Mouse (Mus musculus): ENCODE measurements at regions not wholly inside any gene's neighbourhood (a gene's known extent, or its start where the extent isn't known, plus 50 kb on each side); places are given as distances from the start of the nearest gene placed in this dataset.

DNA sequence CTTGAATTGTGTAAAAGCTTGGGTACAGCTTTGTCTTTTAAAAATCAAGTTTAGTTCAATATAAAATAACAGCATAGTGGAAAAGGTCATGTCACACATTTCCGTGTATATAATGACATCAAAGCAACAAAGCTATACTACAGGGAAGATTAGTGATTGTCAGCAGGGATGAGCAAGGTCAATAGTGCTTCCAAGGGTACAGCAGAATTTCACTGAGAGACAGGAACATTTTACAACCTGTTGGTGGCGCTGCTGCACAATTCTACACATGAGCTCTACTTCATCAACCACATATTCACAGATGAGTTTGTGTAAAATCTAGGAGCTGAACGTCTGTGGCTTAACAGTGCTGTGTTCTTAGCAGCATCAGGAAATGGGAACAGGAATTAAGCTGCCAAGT lies 74.3 kb upstream of the A2m start:
- DNase-seq, result peak; percentile 30

DNA sequence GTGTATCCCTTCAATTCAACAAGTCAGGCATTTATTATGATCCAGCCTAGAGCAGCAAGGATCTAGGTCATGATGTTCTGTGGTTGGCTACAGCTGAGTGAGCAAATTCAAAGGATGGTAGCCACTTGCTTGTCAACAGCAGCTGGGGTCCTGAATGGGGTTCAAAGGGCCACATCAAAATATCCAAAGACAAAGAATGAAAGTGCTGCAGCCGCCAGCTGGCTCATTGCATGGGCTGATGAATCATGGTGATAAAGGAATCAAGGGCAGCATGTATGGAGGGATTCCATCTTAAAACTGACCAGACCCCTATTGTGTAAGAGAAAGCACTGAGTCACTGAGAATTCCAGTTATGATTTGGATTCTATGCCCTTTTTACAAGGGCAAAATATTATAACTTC lies 74.8 kb upstream of the A2m start:
- no peak for DNase-seq

DNA sequence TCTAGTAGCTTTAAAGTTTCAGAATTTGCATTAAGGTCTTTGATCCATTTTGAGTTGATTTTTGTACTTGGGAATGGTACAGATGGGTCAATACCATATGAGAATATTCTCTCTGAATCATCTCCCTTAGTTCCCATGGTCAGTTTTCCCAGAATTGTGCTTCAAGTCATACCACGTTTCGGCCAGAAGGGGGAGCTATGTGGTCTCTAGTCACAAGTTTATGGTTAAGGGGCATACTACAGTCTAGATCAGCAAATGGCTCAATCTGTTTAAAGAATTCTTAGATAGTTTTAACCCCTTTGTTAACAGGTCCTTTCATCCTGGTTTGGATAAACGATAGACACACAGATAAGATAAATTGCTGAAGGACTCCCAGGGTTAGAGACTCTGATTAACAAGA lies 78.7 kb upstream of the A2m start:
- DNase-seq, result no peak

DNA sequence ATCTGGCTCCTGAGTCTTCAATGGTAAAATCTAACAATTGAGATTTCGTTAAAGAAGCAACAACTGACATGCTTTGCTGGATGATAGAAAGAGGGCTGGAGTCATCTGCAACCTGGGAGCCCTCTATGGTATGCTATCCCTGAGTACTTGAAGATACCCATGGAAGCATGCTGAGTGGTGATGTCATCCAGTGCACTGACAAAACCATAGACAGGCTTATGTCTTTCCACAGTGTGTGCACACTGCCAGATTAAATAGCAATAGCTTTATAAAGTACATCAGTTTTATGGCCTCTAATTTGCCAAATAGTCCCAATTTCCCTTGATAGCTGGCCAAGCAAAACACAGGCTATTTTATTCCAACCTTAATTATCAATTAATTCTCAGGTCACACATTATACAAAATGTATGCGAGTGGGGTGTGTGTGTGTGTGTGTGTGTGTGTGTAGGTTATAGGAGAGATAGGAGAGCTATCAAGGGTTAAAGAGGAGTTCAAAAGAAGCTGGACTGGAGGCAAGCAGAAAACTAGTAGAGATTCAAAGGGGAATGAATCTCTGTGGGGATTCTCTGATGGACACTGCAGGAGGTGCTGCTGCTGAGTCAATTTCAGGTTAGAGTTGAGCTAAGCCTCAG lies 80.1 kb upstream of the Iqsec3 start:
- no peak for DNase-seq

DNA sequence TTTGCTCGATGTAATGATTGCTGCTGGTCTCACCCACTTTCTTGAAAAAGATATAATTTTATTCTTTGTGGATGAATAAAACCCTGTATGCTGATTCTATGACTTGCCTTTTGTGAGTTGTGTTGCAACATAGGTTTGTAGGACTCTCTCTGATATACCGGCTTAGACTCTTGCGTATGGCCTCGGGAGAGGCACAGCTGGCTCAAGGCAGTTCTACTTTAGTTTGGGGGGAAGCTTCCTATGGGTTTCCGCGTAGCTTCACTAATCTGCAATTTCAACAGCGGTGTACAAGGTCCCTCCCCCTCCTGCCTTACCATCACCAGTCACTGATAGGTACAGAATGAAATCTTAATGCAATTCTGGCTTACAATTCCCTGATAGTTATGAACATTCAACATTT lies 60.0 kb upstream of the Iqsec3 start:
- DNase-seq, result no peak

DNA sequence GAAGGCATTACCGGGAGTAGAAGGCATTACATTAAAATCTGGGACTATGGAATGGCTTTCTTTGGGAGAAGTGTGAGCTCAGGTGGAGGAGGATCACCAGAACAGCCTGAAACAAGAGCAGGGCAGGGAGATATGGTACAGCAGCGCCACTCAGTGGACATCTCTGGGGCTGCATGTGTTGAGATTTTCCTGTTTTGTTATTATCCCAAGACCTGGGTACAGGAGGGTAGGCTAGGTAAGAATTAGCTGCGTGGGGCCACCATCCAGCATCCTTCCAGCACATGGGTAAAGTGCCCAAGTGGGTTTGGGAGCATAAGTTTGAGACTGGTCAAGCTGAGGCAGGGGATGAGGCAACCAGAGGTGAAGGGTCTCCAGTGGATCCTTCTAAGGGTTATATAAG lies 59.4 kb upstream of the Iqsec3 start:
- peak; percentile 68 for DNase-seq

DNA sequence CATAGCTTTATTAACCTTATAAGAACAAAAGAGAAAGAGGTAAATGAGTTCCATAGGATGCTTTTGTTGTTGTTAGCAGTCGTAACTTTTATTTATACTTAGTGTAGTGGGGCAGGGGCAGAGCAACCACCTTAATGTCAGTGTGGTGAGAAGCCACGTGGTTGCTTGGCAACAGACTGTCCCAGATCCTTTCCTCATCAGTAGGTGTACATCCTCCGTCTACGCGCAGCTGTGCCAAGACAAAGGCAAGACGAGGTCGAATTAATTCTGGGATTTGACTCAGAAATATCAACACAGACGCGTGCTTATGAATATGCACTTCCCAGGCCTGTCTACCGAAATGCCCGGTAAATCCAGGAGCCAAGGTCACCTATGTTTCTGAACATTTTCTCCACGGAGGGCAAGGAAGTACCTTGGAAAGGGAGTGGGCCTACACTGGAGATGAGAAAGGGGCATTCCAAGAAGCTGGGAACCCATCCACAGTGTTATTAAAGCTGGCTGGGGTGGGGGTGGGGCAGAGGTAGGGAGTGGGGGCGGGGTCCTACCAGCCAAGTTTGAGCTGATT lies 58.4 kb upstream of the Iqsec3 start:
- no peak for DNase-seq

DNA sequence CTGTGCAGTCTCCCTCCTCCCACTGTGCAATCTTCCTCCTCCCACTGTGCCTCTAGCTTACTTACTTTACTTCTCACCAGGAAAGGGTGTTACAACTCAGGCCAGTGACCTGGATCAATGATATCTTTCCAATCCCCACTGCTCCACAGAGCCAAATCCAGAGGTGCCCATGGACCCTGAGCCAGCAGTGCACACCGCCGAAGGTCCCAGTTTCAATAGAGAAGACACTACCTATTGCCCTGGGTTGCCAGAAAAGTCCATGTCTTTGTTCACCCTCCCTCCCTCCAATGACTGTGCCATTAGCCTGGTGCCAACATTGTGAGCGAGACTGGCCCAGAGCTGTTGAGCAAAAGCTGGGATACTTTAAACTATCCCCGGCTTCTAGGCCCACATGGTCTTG lies 53.8 kb upstream of the Iqsec3 start:
- DNase-seq, result no peak

DNA sequence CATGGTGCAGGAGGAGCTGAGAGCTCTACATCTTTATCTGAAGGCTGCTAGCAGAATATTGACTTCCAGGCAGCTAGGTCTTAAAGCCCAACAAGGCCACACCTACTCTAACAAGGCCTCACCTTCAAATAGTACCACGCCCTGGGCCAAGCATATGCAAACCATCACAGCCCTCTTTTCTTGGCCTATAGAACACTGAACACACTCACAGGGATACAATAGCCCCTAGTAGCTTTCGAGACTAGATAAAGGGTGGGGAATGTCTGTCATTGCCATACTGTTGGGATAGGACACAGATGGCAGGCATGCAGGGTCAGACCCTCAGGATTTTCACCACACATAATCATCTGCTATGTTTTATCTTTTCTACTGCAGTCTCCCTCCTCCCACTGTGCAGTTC lies 52.6 kb upstream of the Iqsec3 start:
- no peak for DNase-seq

DNA sequence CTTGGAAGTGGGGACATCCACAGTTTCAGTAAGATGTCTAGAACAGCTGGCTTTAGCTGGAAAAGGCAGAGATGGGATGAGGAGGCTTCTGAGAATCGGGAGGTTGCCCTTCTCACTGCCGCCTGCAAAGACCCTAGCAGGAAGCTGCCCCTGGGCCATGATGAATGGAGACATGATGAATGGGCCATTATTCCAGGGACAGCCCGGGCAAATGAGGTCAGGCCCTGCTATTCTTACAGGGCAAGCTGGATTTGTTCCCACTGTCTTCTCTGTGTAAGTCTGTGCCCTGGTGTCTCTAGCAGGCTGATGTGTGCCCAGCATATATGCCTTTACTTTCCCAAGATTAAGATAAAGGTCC lies 51.1 kb upstream of the Iqsec3 start:
- no peak for DNase-seq

DNA sequence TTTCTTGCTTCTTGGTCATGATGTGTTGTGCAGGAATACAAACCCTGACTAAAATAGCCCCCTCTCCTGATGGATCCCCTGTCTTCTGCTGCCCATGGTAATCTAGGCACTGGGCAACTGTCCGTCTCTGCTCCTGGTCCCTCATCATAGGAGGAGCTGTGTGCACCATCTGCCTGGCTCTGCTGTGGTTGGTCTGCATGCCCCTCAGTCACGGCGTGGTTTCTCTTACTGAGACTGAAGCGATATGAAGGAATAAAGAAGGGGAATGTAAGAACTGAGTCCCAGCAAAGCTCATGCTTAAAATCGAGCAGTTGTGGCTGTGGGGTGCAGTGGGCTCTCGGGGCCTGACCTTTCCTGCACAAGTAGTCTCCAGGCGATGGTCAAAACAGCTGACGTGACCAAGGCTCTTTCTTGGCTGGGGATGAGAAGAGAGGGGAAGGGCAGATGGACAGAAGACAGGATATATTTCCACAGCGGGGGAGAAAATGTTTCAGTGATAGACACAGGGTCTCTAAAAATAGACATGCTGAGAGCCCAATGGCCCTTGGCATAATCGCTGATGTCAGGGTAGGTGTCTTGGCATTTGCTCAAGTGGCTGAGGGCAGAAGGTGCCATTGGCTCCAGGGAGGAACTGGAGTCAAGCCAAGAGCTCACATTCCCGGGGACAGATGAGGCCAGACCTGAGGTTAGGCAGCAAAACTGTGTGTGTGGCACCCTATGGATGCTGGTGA lies 50.6 kb upstream of the Iqsec3 start:
- DNase-seq, result no peak
